Mouse (Mus musculus) kidney, embryonic 15.5 days (tissue): ENCODE results near the gene Arpc5l. TPM values are rescaled to one million over a fixed set of nuclear protein-coding genes. Genes with fewer than 3 reads are reported as not detected.

Source experiments
- ATAC-seq: fragments of 200-750 bp; cut with Nextera tagmentation; replicated peaks from 2 replicates; pipeline ENCODE4 v1.8.0; 2017; ENCODE audit warnings: moderate TSS enrichment; ENCODE audit not compliant: low FRiP score
- H3K27ac ChIP-seq: fragments of 300-500 bp; sonication (generic); 2 replicates; pipeline ENCODE4 v1.5.1; 2015; ENCODE audit warnings: mild to moderate bottlenecking, inconsistent platforms
- H3K27me3 ChIP-seq: fragments of 300-500 bp; sonication (generic); 2 replicates; pipeline ENCODE4 v1.6.1; 2015; ENCODE audit warnings: inconsistent platforms
- H3K36me3 ChIP-seq: fragments of 300-500 bp; sonication (generic); 2 replicates; pipeline ENCODE4 v1.6.1; 2015; ENCODE audit warnings: inconsistent platforms
- H3K4me1 ChIP-seq: fragments of 300-500 bp; sonication (generic); 2 replicates; pipeline ENCODE4 v1.6.1; 2015; ENCODE audit warnings: inconsistent platforms
- H3K4me2 ChIP-seq: fragments of 300-500 bp; sonication (generic); 2 replicates; pipeline ENCODE4 v1.6.1; 2015; ENCODE audit warnings: moderate library complexity, mild to moderate bottlenecking, inconsistent platforms
- H3K4me3 ChIP-seq: fragments of 300-500 bp; sonication (generic); replicated peaks from 2 replicates; pipeline ENCODE4 v1.5.1; 2015; ENCODE audit warnings: mild to moderate bottlenecking, inconsistent platforms
- H3K9ac ChIP-seq: fragments of 300-500 bp; sonication (generic); 2 replicates; pipeline ENCODE4 v1.6.1; 2015; ENCODE audit warnings: mild to moderate bottlenecking, inconsistent platforms
- H3K9me3 ChIP-seq: fragments of 300-500 bp; sonication (generic); replicated peaks from 2 replicates; pipeline ENCODE4 v1.6.1; 2016; ENCODE audit warnings: inconsistent platforms
- WGBS: fragments of 180-500 bp; shearing (Covaris S2); methylation state at CpG from one replicate; pipeline ENCODE4 v1.1.7; 2015; ENCODE audit warnings: mixed read lengths; 5-methylcytosine and 5-hydroxymethylcytosine counted together
- polyA plus RNA-seq: library from polyadenylated mRNA; unstranded; fragments of >200 nt; fragmentation: Nextera tagmentation; extraction: Ambion mirVana; gene quantifications from 2 replicates; pipeline ENCODE4 v1.2.1, GENCODE M21; 2015

Gene Arpc5l
- polyA plus RNA-seq, 1 experiment from 2014 or later: 131 TPM

DNA sequence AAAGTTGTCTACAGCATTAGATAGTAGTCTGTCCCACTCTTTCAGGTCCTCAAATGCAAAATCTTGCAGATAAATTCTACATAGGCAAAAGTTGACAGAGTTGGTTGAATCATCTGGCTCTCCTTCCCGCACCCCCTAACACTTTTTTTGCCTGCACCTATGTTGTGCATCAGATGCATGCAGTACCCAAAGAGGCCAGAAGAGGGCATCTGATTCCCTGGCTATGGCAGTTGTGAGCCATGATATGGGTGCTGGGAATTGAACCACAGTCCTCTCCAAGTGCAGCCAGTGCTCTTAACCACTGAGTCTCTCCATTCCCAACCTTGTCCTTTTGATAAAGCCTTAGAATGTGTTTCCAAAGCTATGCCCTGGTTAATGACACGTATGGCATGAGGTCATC, 21.7 kb upstream of the Arpc5l start:
- Histone ChIP-seq H3K27ac (no peak overlapping the region), H3K9ac (no peak overlapping the region), H3K9me3 (no peaks in the 10 kb centered on the region; the same call in 1 of the 2 replicates), H3K36me3 (no peaks in the 10 kb centered on the region), H3K27me3 (no peaks in the 10 kb centered on the region), H3K4me3 (no peak overlapping the region), H3K4me2 (no peak overlapping the region), H3K4me1 (no peaks in the 10 kb centered on the region)
- no peak for ATAC-seq
- 93% methylated on average over 2 of the region's 2 CpGs for WGBS

DNA sequence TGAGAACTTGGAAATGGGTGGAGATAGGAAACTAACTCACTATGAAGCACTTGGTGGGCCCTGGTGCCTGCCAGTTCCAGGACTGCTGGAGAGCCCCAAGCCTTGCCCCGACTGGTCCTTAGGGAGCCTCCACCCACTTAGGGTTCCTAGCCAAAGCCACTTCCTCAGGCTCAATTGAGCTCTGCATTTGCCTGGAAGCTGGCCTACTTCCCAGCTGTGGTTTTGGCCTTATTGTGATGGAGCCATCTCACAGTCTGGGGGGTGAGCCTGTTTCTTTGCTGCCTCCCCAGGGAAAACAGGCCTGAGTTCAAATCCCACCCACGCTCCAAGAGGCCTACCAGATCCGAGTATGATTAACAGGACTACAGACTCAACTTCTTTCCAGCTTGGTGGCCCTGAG, 18.6 kb upstream of the Arpc5l start:
- WGBS: 88% methylated on average over 3 of the region's 3 CpGs
- no peak overlapping the region for H3K27ac ChIP-seq
- H3K4me3 ChIP-seq: no peak overlapping the region
- H3K4me1 ChIP-seq: 0 out of 2 replicates have a peak, but pooled peaks cover 2% of the 10 kb centered on the region
- no peak overlapping the region for H3K4me2 ChIP-seq
- H3K27me3 ChIP-seq: no peaks in the 10 kb centered on the region
- no peaks in the 10 kb centered on the region for H3K36me3 ChIP-seq
- H3K9ac ChIP-seq: no peak overlapping the region
- ATAC-seq: no peak
- no peaks in the 10 kb centered on the region; the same call in 1 of the 2 replicates for H3K9me3 ChIP-seq

DNA sequence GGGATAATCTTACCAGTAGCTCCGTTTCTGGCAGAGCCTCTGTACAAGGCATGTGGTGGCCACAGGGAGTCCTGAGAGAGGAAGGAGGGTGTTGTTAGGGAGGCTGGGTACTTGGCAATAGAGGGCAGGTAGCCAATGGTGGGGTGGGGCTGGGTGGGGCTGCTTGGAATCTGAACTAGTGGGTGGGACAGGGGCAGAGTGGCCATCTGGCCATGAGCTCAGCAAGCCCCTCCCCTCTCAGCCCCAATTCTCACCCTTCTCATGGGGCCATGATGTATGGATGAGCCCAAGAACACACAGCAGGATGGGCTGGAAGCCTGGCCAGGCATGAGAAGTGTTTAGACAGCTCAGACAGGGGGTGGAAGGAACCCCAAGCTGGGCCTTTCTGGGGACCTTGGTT, 17.8 kb upstream of the Arpc5l start:
- no peak for ATAC-seq
- H3K9me3 ChIP-seq: no peaks in the 10 kb centered on the region; the same call in 1 of the 2 replicates

DNA sequence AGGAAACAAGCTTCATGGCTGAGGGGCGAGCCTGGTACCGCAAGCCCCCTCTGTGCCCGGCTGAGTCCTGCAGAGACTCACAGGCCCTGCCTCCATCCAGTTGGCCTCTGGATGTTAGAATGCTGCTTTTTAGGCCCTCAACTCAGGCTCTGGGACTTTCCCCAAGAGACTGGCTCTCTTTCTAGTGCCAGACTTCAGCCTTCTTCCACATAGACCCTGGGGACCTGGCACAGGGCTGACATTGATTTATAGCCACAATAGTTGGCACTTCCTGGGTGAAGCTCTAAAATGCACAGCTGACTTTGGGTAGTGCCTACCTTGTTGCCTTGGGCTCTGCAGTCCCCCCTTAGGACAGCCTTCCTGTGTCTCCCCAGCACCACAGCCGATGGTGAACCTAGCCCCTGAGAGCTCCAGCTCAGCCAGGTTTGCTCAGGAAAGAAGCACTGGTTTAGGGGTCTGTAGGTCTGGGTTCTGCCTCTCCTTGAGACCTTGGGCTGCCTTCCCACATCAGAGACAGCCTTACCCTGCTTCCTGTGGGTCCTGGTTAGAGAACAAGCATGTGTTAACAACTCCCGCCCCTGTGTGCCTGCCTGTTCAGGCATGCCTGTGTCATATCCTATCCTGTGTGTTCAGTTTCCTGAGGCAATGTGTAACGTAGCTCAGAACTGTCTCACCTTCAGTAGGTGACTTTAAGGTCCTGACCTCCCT, 17.2 kb upstream of the Arpc5l start:
- 84% methylated on average over 6 of the region's 6 CpGs for WGBS
- H3K9me3 ChIP-seq: no peaks in the 10 kb centered on the region; the same call in 1 of the 2 replicates
- no peaks in the 10 kb centered on the region for H3K36me3 ChIP-seq
- H3K4me2 ChIP-seq: no peak overlapping the region
- ATAC-seq: no peak
- no peak overlapping the region for H3K27ac ChIP-seq
- no peak overlapping the region for H3K9ac ChIP-seq
- 0 out of 2 replicates have a peak, but pooled peaks cover 2% of the 10 kb centered on the region for H3K4me1 ChIP-seq
- H3K4me3 ChIP-seq: no peak overlapping the region
- H3K27me3 ChIP-seq: no peaks in the 10 kb centered on the region

More for the DNA sequence above, 17.8 kb upstream of the Arpc5l start:
- H3K27ac ChIP-seq: no peak overlapping the region
- no peaks in the 10 kb centered on the region for H3K36me3 ChIP-seq
- H3K4me1 ChIP-seq: 0 out of 2 replicates have a peak, but pooled peaks cover 2% of the 10 kb centered on the region
- H3K4me3 ChIP-seq: no peak overlapping the region
- no peak overlapping the region for H3K4me2 ChIP-seq
- no peak overlapping the region for H3K9ac ChIP-seq
- WGBS: 60% methylated on average over 1 of the region's 1 CpGs
- no peaks in the 10 kb centered on the region for H3K27me3 ChIP-seq

DNA sequence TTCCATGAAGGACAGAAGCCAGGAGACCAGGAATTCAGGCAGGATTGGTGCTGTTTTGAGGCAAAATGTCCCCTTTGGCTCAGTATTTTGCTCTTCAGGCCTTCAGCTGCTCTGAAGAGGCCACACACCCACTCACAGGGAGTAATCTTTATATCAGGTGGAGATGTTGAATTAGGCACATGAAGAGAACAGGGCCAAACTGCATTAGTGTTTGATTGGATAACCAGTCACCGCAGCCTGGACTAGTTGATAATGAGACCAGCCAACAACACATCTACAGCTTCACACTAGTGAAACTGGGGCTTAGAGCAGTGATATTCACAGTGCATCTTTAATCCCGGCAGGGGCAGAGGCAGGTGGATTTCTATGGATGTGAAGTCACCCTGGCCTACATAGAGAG, 16.2 kb upstream of the Arpc5l start:
- WGBS: 87% methylated on average over 2 of the region's 2 CpGs
- Histone ChIP-seq H3K27me3 (no peaks in the 10 kb centered on the region), H3K4me3 (no peak overlapping the region), H3K27ac (no peak overlapping the region), H3K4me1 (0 out of 2 replicates have a peak, but pooled peaks cover 2% of the 10 kb centered on the region), H3K9me3 (no peaks in the 10 kb centered on the region), H3K4me2 (no peak overlapping the region), H3K9ac (no peak overlapping the region), H3K36me3 (no peaks in the 10 kb centered on the region)
- ATAC-seq: no peak

DNA sequence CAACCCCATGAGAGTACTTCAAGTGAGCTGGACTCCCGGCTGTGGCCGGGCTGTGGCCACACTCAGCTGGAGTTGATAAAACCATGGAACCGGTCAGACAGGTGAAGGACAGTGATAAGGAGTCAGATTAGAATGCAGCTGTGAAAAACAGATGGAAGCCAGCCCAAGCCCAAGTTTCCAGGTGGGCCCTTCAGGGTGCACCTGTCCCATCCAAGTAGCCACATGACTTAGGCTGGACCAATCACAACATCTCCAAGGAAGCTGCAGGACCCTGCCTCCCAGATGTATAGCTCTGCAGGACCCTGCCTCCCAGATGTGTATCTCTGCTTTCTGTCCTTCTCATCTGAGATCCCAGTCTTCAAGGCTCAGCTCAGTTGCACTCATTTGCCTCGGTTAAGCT, 13.1 kb upstream of the Arpc5l start:
- Histone ChIP-seq H3K9me3 (no peaks in the 10 kb centered on the region), H3K4me2 (no peak overlapping the region), H3K36me3 (no peaks in the 10 kb centered on the region), H3K9ac (no peak overlapping the region), H3K4me3 (no peak overlapping the region), H3K4me1 (0 out of 2 replicates have a peak, but pooled peaks cover 2% of the 10 kb centered on the region), H3K27me3 (peaks cover 1% of the 10 kb centered on the region; the same call in 1 of the 2 replicates), H3K27ac (no peak overlapping the region)
- no peak for ATAC-seq
- 69% methylated on average over 4 of the region's 4 CpGs for WGBS

DNA sequence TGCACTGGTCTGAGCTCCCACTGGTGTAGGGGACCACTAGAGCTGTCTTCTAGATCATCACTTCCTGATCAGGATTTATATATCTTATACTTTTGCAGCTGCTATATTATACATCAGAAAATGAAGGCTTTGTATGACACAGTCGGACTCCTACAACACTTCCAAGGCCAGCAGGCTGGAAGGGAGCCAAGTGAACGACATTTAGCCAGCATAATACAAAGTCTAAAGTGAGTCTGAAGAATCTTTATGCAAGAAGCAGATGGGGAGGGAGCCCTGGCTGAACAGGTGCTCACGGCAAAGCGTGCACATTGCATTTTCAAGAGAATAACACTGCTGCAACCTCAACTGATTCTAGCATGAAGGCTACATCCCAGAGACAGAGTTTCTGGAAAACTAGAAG, 12.7 kb upstream of the Arpc5l start:
- H3K4me3 ChIP-seq: no peak overlapping the region
- H3K4me2 ChIP-seq: no peak overlapping the region
- H3K36me3 ChIP-seq: no peaks in the 10 kb centered on the region
- H3K4me1 ChIP-seq: peaks cover 4% of the 10 kb centered on the region; the same call in 1 of the 2 replicates
- H3K9ac ChIP-seq: no peak overlapping the region
- WGBS: 58% methylated on average over 4 of the region's 4 CpGs
- H3K27ac ChIP-seq: no peak overlapping the region
- H3K27me3 ChIP-seq: peaks cover 4% of the 10 kb centered on the region; the same call in 1 of the 2 replicates
- no peaks in the 10 kb centered on the region for H3K9me3 ChIP-seq
- no peak for ATAC-seq

DNA sequence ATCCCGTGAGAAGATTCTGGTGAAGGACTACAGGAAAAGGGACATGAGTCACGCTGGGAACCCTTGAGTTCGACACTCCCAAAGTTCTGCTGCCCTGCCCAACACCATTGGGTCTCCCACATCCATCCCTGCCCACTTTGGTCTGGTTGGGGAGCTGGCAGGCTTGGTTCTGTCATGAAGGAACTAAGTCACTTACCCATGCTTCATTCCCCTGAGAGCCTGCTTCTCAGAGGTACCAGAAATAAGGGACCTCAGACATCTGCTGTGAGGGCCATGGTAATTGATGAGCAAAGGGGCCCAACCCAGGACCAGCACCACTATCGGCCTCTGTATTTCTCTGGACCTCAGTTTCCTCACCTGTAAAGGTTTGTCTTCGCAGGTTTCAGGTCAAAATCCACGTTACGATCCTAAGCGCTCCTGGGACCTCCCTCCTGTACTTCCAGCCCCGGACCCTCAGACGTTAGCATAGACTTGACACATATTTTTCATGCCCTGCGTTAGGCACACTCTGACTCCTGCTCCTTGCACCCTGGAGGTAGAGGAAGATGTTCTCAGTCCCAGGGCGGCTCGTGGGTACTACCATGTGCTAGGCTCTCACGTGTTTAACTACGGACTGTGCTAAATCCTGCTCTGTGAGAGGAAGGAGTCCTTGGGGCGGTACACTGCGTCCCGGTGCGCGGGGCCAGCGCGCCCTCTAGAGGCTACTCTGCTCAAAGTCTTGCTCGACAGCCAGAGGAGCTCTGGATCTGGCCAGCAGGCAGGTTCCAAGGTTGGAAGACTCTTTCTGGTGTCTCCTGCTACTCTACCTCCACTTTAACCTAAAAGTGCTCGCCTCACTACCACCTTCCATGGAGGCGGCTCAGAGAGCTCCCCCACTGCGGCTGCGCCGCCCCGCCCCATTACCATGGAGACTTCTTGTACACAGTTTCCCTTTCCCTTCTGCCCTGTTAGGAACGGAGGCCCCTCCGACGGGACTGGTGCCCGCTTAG, 7.5 kb upstream of the Arpc5l start, which contains the start of gene Wdr38:
TSS of gene Wdr38 (plus strand) at position 91 of the 989 bp plus-strand sequence.
- Histone ChIP-seq H3K4me3 (peak within 1 kb of the TSS; percentile 54), H3K27ac (peak within 1 kb of the TSS; percentile 75), H3K27me3 (peaks cover 4% of the 10 kb centered on the region; the same call in 1 of the 2 replicates), H3K9me3 (no peaks in the 10 kb centered on the region), H3K36me3 (peaks cover 32% of the 10 kb centered on the region), H3K4me1 (peaks cover 22% of the 10 kb centered on the region), H3K9ac (peak within 1 kb of the TSS; percentile 47), H3K4me2 (peak within 1 kb of the TSS; percentile 66)
- peak; percentile 94 for ATAC-seq
- WGBS: 15% methylated on average over 33 of the region's 33 CpGs

DNA sequence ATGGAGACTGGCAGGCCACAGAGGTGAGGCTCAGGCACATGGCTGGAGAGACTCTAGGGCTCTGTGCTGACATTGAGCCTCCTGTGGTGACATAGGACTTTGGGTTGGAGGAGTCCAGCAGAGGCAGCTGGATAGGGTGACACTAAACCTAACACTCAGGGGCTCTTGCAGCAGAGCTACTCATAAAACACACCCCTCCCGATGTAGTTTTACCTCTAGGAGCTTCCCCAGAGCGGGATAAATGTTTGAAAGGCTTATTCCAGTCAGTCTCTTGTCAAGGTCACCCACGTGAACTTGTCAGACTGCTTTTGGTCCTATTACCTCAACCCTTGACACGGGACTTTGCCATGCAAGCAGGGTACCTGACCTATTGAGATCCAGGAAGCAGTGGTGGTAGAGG, 5.8 kb upstream of the Arpc5l start:
- WGBS: 49% methylated on average over 4 of the region's 4 CpGs
- H3K36me3 ChIP-seq: peaks cover 44% of the 10 kb centered on the region
- ATAC-seq: no peak

DNA sequence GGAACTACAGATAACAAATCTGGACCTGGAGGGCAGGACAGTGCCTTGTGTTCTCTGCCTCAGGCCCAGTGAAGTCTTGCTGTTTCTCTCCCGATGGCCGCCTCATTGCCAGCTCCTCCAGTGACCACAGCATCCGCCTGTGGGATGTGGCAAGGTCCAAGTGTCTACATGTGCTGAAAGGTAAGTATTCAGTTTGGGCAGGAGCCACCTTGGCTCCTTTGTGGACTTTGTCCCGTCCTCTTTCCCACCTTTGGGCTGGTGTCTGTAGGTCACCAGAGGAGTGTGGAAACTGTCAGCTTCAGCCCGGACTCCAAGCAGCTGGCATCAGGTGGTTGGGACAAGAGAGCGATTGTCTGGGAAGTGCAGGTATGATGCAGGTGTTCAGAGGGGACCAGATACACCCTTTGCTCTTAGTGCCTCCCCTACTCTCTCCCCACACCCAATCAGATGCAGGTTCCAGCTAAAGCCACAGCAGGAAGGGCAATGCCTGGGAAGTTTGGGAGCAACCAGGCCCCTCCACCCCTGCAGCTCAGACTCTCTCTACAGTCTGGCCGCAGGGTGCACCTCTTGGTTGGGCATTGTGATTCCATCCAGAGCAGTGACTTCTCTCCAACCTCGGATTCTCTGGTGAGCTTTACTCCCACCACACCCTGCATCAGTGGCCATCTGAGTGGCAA, 5.1 kb upstream of the Arpc5l start:
- Histone ChIP-seq H3K4me1 (peaks cover 40% of the 10 kb centered on the region), H3K9me3 (no peaks in the 10 kb centered on the region), H3K9ac (no peak overlapping the region), H3K27ac (0 out of 2 replicates have a peak overlapping the region, but pooled peaks have one; percentile 4), H3K27me3 (peaks cover 4% of the 10 kb centered on the region; the same call in 1 of the 2 replicates), H3K4me2 (no peak overlapping the region), H3K4me3 (no peak overlapping the region), H3K36me3 (peaks cover 44% of the 10 kb centered on the region)
- 69% methylated on average over 8 of the region's 8 CpGs for WGBS
- ATAC-seq: no peak

More for the DNA sequence above, 5.8 kb upstream of the Arpc5l start:
- peaks cover 39% of the 10 kb centered on the region for H3K4me1 ChIP-seq
- no peak overlapping the region for H3K4me2 ChIP-seq
- H3K9ac ChIP-seq: no peak overlapping the region
- H3K27me3 ChIP-seq: peaks cover 4% of the 10 kb centered on the region; the same call in 1 of the 2 replicates
- no peaks in the 10 kb centered on the region for H3K9me3 ChIP-seq
- 0 out of 2 replicates have a peak overlapping the region, but pooled peaks have one; percentile 4 for H3K27ac ChIP-seq
- H3K4me3 ChIP-seq: no peak overlapping the region

DNA sequence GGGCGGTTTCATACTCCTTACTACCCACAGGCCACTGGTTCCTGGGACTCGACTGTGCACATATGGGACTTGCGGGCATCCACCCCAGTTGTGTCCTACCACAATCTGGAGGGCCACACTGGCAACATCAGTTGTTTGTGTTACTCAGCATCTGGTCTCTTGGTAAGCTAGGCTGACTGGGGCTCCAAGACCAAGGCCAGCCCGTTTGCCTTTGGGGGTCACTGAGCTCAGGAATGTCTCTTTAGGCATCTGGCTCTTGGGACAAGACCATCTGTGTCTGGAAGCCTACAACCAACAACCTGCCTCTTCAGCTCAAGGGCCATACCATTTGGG, 4.6 kb upstream of the Arpc5l start:
- H3K27me3 ChIP-seq: peaks cover 4% of the 10 kb centered on the region; the same call in 1 of the 2 replicates
- peaks cover 40% of the 10 kb centered on the region for H3K4me1 ChIP-seq
- WGBS: 81% methylated on average over 4 of the region's 4 CpGs
- no peak for ATAC-seq
- no peak overlapping the region for H3K9ac ChIP-seq
- H3K27ac ChIP-seq: no peak overlapping the region
- no peak overlapping the region for H3K4me2 ChIP-seq
- no peaks in the 10 kb centered on the region for H3K9me3 ChIP-seq
- H3K36me3 ChIP-seq: peaks cover 44% of the 10 kb centered on the region
- no peak overlapping the region for H3K4me3 ChIP-seq
